Mouse (Mus musculus): ENCODE measurements at regions not wholly inside any gene's neighbourhood (a gene's known extent, or its start where the extent isn't known, plus 50 kb on each side); places are given as distances from the start of the nearest gene placed in this dataset.
A peak's percentile ranks its signal among the peaks of the same experiment; 100 is the strongest.

- DNase-seq (ENCODE audit: low read depth, low spot score): no peak
Observed at GRCm38 (mm10) chr12:65944251-65944650, 339.9 kb downstream of the Rpl10l start.

GRCm38 (mm10) chr12:65942166-65942565 is 342.0 kb downstream of the Rpl10l start:
- no peak for DNase-seq (ENCODE audit: low read depth, low spot score)

GRCm38 (mm10) chr12:65931848-65932247 is 352.4 kb downstream of the Rpl10l start:
- peak; percentile 18 for DNase-seq (ENCODE audit: low read depth, low spot score)

GRCm38 (mm10) chr12:65929718-65930377 is 354.4 kb downstream of the Rpl10l start:
- no peak for DNase-seq (ENCODE audit: low read depth, low spot score)
